Mouse (Mus musculus): Measurements from ENCODE around the gene Camkmt. TPM values are rescaled to one million over a fixed set of nuclear protein-coding genes. Genes with fewer than 3 reads are reported as not detected.

Camkmt gene
- total RNA-seq (2022): 10 to 100 TPM; 10.1 to 13.3 (median 12.4) TPM

GRCm38 (mm10) chr17:85090120-85091099, at the start of gene Camkmt, which contains the start of gene Prepl:
TSS of gene Camkmt (plus strand) at chr17:85090552.
TSS of gene Prepl (minus strand) at chr17:85090241.
- peak; percentile 93 to 94 for DNase-seq (ENCODE audit: low spot score in 2 of 2)

DNA sequence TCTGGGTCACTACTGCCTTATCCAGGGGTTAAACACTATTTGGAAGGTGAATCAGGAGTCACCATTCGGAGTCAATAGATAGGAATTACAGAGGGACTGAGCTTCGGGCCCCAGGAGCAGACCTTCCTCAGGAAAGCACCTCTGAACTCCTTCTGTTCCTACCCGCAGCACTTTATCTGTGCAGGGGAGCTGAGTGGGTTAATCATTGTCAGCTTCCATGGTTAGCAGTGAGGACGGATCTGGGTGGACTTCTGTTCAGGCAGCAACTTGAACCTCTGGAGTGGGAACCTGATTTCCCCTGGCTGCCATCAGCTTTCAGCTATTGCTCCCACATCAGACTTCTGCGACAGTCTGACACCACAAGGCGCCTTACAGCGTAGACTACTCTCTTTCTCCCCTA, 49.4 kb upstream of the Camkmt start:
- DNase-seq (ENCODE audit: low spot score in 2 of 2): no peak

DNA sequence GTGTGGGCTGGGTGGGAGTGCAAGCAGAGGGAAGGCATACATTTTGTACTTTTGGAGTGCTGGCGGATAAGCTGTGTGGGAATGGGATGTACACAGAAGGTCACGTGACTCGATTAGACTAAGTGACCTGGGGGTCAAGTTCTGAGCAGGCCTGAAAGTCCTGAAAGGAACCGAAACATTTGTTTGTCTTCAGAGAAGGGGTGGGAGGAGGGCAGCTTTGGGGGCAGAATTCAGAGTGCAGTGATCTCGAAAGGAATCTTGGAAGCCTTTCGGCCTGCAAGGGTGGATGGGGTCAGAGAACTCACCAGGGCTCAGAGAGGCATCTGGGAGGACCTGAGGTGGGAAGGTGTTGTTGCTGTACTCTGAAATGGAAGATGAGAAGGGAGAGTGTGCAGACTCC, 47.9 kb upstream of the Camkmt start:
- DNase-seq (ENCODE audit: low spot score in 2 of 2): no peak

DNA sequence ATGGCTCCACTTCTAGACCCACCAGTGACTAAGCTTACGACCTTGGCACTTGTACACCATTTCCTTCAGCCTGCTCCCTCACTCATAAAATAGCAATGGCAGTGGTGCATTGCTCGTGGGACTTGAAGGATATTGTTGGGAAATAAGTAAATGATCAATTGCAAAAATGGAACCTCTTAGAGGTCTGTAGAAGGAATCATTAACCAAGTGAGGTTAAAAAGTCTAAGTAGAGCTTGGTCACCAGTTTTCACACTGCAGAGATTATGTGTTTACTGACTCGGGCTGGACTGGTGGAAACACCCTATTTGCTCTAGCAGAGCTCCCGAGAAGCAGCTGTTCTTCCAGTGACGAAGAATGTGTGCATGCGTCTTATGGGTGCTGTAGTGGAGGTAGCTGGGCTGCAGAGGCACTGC, 46.9 kb upstream of the Camkmt start:
- DNase-seq (ENCODE audit: low spot score in 2 of 2): no peak

DNA sequence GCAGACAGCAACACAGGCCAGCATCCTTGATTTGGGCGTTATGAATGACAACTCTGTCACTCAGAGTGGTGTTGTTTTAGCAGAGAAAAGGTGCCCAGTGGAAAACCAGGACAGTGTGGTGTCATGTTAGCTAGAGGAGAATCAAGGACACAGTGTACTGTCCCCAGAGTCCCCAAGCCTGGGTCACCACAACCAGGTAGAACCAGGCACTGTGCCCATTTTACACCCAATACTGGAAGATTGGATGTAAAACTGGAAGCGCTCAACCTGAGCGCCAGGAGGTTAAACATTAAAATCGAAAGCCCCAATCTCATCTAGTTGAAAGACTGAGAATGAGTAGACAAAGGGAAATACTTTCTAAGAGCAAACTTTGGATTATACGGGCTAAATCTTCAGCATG, 45.9 kb upstream of the Camkmt start:
- no peak for DNase-seq (ENCODE audit: low spot score in 2 of 2)

- DNase-seq (ENCODE audit: low spot score in 2 of 2): no peak
These were observed 45.2 kb upstream of the Camkmt start for GRCm38 (mm10) chr17:85045160-85045559.

DNA sequence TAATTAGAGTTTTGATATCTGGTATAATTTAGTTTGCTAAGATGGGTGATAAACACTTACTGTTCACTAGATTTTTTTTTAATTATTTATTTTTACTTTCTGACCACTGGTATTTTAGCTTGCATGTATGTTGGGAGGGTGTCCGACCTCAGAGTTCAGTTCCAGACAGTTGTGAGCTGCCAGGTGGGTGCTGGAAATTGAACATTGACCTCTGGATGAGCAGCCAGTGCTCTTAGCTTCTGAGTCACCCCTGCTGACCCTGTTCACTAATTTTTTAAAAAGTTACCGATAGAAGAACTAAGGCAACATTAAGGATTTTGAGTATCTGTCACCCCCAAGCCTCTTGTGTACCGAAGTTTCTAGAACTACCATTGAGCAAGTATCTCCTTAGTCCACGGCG, 42.0 kb upstream of the Camkmt start:
- no peak for DNase-seq (ENCODE audit: low spot score in 2 of 2)

- DNase-seq (ENCODE audit: low spot score in 2 of 2): no peak
These were observed 32.1 kb upstream of the Camkmt start for GRCm38 (mm10) chr17:85058276-85058675.

DNA sequence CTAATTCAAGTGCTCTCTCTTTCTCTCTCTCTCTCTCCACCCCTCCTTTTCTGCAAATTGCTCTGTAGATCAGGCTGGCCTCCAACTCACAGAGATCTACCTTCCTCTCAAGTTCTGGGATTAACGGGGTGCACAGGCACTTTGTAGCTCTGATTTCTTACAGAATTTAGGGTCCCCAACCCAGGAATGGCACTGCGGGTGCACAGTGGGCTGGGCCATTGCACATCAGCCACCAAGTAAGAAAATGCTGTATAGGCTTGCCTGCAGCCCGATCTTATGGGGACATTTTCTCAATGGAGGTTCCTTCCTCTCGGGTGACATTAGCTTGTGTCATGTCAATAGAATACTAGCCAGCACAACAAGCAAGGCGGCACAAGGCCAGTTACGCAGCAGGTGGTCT, 31.2 kb upstream of the Camkmt start:
- DNase-seq (ENCODE audit: low spot score in 2 of 2): no peak

DNA sequence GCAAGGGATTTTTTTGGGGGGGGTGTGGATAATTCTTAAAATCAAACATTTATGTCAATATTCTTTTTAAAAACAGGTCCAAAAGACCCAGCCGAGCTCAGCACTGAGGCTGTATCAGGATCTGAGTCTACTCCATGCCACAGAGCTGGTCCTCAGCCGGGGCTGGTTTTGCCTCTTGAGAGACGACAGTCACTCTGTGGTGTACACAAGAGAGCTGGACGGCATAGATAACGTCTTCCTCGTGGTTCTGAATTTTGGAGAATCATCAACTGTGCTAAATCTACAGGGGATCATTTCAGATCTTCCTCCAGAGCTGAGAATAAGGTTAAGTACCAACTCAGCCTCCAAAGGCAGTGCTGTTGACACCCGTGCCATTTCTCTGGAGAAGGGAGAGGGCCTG, 26.8 kb upstream of the Camkmt start:
- no peak for DNase-seq (ENCODE audit: low spot score in 2 of 2)

DNA sequence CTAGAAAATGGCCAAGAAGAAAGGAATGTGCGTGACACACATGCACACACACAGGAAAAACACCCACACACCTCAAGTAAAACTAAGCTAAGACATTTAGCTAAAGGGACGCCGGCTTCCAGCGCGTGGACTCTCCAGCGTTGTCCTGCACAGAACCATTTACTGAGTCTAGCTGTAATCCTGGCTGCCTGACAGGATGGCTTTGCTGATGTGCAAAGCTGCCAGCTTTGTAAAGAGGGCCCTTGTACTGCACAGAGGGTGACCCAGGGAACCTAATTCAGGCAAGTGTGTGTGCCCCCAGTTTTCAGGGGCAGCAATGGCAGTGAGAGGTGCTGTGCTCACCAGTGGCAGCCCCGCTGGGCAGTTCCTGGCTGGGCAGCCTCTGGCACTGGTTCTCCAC, 23.0 kb upstream of the Camkmt start:
- DNase-seq (ENCODE audit: low spot score in 2 of 2): peak in 1 of 2 experiments; percentile 36

DNA sequence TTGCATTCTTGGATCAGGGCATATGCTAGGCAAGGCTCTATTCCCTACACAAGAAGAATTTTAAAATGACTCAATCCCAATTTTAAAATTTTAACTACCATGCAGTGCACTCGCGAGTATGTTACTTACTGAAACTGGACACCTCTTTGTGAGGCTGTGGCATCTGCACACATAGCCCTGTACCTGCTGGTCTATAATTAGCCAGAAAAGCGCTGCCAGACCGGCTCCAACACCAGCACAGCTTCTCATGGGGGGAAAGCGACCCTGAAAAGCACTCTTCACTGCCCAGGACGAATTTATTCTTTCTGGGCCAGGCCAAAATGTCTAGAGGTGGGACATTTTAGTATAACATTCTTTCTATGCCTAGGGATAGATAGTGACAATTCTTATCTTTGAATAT, 19.7 kb upstream of the Camkmt start:
- DNase-seq (ENCODE audit: low spot score in 2 of 2): no peak

- DNase-seq (ENCODE audit: low spot score in 2 of 2): no peak
These were observed 19.1 kb upstream of the Camkmt start for GRCm38 (mm10) chr17:85071088-85071775.

GRCm38 (mm10) chr17:85072383-85072782, 18.0 kb upstream of the Camkmt start:
- DNase-seq (ENCODE audit: low spot score in 2 of 2): no peak

DNA sequence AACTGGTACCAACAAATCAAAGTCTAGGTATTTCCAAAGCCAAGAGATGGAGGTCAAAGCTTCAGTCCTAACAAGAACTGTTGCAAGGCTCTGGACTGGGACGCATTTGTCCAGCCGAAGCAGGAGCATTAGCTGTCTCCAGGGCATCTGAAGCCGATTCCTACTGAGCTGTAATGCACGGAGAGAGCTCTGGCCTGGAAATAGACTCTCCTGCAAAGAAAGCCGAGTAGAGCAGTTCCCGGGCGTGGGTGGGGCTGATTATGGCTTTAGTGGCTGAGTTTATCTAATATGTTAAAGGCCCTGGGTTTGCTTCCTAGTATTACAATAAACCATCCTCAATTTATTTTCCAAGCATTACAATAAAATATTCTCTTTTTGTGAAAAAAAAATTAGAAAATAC, 17.1 kb upstream of the Camkmt start:
- no peak for DNase-seq (ENCODE audit: low spot score in 2 of 2)

DNA sequence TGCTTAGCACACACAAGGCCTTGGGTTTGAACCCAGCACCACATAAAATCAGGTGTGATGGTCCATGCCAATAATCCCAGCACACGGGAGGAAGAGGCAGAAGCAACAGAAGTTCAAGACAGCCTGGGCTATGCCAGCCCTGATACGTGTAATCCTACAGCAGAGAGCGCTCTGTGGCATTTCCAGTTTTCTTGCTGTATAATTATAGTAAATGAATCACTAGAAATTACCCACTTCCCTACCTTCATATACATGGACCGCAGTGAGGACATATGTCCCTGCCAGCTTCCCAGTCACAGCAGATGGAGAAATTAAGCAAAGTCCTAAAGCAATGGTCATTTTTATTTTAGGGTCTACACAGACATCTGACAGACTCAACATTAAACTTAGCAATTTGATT, 16.3 kb upstream of the Camkmt start:
- no peak for DNase-seq (ENCODE audit: low spot score in 2 of 2)

GRCm38 (mm10) chr17:85079276-85079675, 11.1 kb upstream of the Camkmt start:
- no peak for DNase-seq (ENCODE audit: low spot score in 2 of 2)

DNA sequence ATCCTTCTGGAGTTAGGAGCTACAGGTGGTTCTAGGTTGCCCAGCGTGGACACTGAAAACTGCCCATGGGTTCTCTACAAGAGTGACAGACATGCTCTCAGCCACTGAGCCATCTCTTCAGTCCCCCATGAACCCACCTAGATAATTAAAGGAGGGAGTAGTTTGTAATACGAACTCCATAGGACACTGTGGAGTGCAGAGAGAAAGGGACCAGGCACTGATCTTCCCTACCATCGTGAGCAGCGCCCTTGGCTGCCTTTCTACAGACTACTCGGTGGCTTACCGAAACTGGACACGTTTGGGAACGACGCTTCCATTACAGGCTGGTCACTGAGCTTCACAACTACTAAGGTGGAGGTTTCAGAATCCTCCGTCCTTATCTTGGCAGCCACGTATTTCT, 9.6 kb upstream of the Camkmt start:
- no peak for DNase-seq (ENCODE audit: low spot score in 2 of 2)

DNA sequence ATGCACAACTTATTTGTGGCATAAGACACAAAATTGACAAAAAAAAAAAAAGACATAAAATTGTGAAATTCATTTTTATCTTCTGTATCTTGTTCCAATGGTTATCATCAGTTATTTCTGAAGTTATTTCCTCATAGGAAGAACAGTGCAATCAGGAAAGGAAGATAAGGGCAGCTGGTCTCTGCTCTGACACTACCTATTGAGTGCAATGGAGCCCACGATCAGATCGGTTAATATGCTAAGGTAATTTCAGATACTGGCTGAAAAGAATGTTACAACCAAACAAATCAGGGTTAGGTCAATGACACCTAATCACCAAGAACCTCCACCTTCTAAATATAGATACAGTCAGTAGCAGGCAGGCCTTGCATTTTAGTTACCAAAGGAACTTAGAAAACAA, 5.0 kb upstream of the Camkmt start:
- no peak for DNase-seq (ENCODE audit: low spot score in 2 of 2)

DNA sequence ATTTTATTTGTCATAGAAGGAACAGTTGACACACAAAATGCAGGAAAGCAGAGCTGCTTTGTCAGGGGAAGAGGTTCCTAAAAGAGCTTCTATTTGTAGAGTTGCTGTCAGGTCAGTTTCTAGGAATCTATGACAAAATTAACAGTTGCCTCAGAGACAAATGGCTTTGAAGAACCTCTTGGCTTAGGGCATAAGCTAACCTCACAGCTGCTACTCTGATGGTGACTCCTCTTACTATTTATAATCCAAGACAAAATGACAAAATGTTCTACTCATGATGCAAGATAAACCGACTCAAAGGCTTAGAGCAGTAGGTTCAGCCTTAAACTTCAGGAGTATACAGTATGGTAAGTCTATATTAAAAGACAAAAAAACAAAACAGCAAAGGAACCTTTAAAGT, 3.9 kb upstream of the Camkmt start:
- DNase-seq (ENCODE audit: low spot score in 2 of 2): no peak

DNA sequence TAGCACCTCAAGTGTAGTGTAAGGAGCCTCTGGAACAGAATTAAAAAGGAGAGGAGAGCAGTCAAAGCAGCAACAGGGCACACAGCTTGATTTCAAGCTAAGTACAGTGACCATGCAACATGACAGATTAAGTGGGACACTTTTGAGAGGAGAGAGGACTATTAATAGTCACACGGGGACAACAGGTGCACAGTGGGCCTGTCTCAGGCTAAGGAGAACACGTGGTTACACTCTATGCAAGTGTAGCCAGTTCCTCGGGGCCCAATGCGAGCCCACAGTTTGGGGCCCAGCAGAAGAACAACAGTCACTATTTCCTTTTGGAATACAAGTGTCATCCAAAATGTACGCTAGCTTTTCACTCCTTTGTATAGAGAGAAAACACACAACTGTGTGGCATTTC, 2.8 kb upstream of the Camkmt start:
- no peak for DNase-seq (ENCODE audit: low spot score in 2 of 2)

DNA sequence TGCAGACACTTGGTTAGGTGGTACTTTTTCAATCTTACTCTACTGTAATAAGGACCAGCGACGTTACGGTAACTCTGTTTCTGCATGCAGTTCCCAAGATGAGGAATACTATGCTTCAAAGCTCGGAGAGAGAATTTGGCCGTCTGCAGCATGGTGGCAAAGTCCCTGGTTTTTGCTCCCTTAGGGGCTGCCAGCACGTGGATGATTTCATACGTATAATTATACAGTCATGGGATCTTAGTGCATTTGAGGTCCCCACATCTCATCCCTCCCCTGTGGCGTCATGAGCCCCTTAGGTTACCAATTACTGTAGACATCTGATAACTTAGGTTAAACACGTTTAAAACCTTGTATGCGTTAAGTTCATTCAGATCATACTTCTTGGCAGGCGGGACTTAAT, 2.0 kb upstream of the Camkmt start:
- no peak for DNase-seq (ENCODE audit: low spot score in 2 of 2)

GRCm38 (mm10) chr17:85089011-85089410, 1.3 kb upstream of the Camkmt start:
- no peak for DNase-seq (ENCODE audit: low spot score in 2 of 2)
